Mouse (Mus musculus) heart, embryonic 15.5 days (tissue): ENCODE data around the gene Ankrd6. TPM values are rescaled to one million over a fixed set of nuclear protein-coding genes. Genes with fewer than 3 reads are reported as not detected.

Source experiments
- ATAC-seq: fragments of 200-750 bp; cut with Nextera tagmentation; replicated peaks from 2 replicates; pipeline ENCODE4 v1.8.0; 2017; ENCODE audit warnings: low read depth, moderate TSS enrichment; ENCODE audit not compliant: insufficient number of reproducible peaks, insufficient read depth, low FRiP score
- H3K27ac ChIP-seq: fragments of 300-500 bp; sonication (generic); 2 replicates; pipeline ENCODE4 v1.5.1; 2015; ENCODE audit warnings: mild to moderate bottlenecking, inconsistent platforms
- H3K27me3 ChIP-seq: fragments of 300-500 bp; sonication (generic); 2 replicates; pipeline ENCODE4 v1.6.1; 2015; ENCODE audit warnings: inconsistent platforms
- H3K36me3 ChIP-seq: fragments of 300-500 bp; sonication (generic); 2 replicates; pipeline ENCODE4 v1.6.1; 2015; ENCODE audit warnings: mild to moderate bottlenecking, inconsistent platforms
- H3K4me1 ChIP-seq: fragments of 300-500 bp; sonication (generic); replicated peaks from 2 replicates; pipeline ENCODE4 v1.6.1; 2015; ENCODE audit warnings: inconsistent platforms
- H3K4me2 ChIP-seq: fragments of 300-500 bp; sonication (generic); 2 replicates; pipeline ENCODE4 v1.6.1; 2015; ENCODE audit warnings: inconsistent platforms, mild to moderate bottlenecking, moderate library complexity
- H3K4me3 ChIP-seq: fragments of 300-500 bp; sonication (generic); 2 replicates; pipeline ENCODE4 v1.5.1; 2015; ENCODE audit warnings: mild to moderate bottlenecking, inconsistent platforms
- H3K9ac ChIP-seq: fragments of 300-500 bp; sonication (generic); 2 replicates; pipeline ENCODE4 v1.6.1; 2015; ENCODE audit warnings: mild to moderate bottlenecking, inconsistent platforms
- H3K9me3 ChIP-seq: fragments of 300-500 bp; sonication (generic); replicated peaks from 2 replicates; pipeline ENCODE4 v1.6.1; 2016; ENCODE audit warnings: inconsistent platforms
- WGBS: fragments of 180-500 bp; shearing (Covaris S2); methylation state at CpG from one replicate; pipeline ENCODE4 v1.1.7; 2015; ENCODE audit warnings: mixed read lengths; 5-methylcytosine and 5-hydroxymethylcytosine counted together
- polyA plus RNA-seq: library from polyadenylated mRNA; unstranded; fragments of >200 nt; fragmentation: Nextera tagmentation; extraction: Ambion mirVana; gene quantifications from 2 replicates; pipeline ENCODE4 v1.2.1, GENCODE M21; 2015

The Ankrd6 gene
- polyA plus RNA-seq, 1 experiment from 2014 or later, result 4.1 TPM

- 76% methylated on average over 10 of the region's 10 CpGs for WGBS
Measured at GRCm38 (mm10) chr4:32828385-32829077, 122.1 kb downstream of the Ankrd6 start.

GRCm38 (mm10) chr4:32826925-32827324 lies 123.7 kb downstream of the Ankrd6 start:
- no peak overlapping the region for H3K27ac ChIP-seq
- H3K36me3 ChIP-seq, result no peaks in the 10 kb centered on the region
- no peak overlapping the region for H3K4me3 ChIP-seq
- WGBS, result 41% methylated on average over 7 of the region's 7 CpGs
- no peak overlapping the region for H3K4me2 ChIP-seq
- H3K4me1 ChIP-seq, result peaks cover 11% of the 10 kb centered on the region
- ATAC-seq, result no peak
- H3K27me3 ChIP-seq, result no peaks in the 10 kb centered on the region
- H3K9ac ChIP-seq, result no peak overlapping the region
- no peaks in the 10 kb centered on the region for H3K9me3 ChIP-seq

More at GRCm38 (mm10) chr4:32828385-32829077, 122.1 kb downstream of the Ankrd6 start:
- no peak overlapping the region for H3K4me3 ChIP-seq
- H3K36me3 ChIP-seq, result no peaks in the 10 kb centered on the region
- no peaks in the 10 kb centered on the region for H3K9me3 ChIP-seq
- no peak overlapping the region for H3K9ac ChIP-seq
- no peak overlapping the region for H3K4me2 ChIP-seq
- ATAC-seq, result no peak
- no peaks in the 10 kb centered on the region for H3K27me3 ChIP-seq
- H3K4me1 ChIP-seq, result peaks cover 11% of the 10 kb centered on the region
- no peak overlapping the region for H3K27ac ChIP-seq

GRCm38 (mm10) chr4:32824254-32824653 lies 126.4 kb downstream of the Ankrd6 start:
- H3K4me1 ChIP-seq, result peaks cover 11% of the 10 kb centered on the region
- H3K9me3 ChIP-seq, result no peaks in the 10 kb centered on the region
- H3K4me3 ChIP-seq, result no peak overlapping the region
- ATAC-seq, result no peak
- no peaks in the 10 kb centered on the region for H3K36me3 ChIP-seq
- 65% methylated on average over 8 of the region's 8 CpGs for WGBS
- H3K4me2 ChIP-seq, result no peak overlapping the region
- H3K27ac ChIP-seq, result no peak overlapping the region
- no peaks in the 10 kb centered on the region for H3K27me3 ChIP-seq
- no peak overlapping the region for H3K9ac ChIP-seq

GRCm38 (mm10) chr4:32820676-32821075 lies 130.0 kb downstream of the Ankrd6 start:
- no peak overlapping the region for H3K4me2 ChIP-seq
- H3K27me3 ChIP-seq, result no peaks in the 10 kb centered on the region
- ATAC-seq, result no peak
- 88% methylated on average over 3 of the region's 3 CpGs for WGBS
- H3K9me3 ChIP-seq, result no peaks in the 10 kb centered on the region
- no peak overlapping the region for H3K27ac ChIP-seq
- H3K4me1 ChIP-seq, result no peaks in the 10 kb centered on the region
- no peaks in the 10 kb centered on the region for H3K36me3 ChIP-seq
- no peak overlapping the region for H3K4me3 ChIP-seq
- no peak overlapping the region for H3K9ac ChIP-seq

- no peak overlapping the region for H3K4me2 ChIP-seq
- ATAC-seq, result no peak
- 70% methylated on average over 5 of the region's 5 CpGs for WGBS
Measured at GRCm38 (mm10) chr4:32817478-32817877, 133.2 kb downstream of the Ankrd6 start.

GRCm38 (mm10) chr4:32800577-32801170 lies 150.0 kb downstream of the Ankrd6 start:
- 9% methylated on average over 9 of the region's 9 CpGs for WGBS
- peaks cover 7% of the 10 kb centered on the region for H3K4me1 ChIP-seq
- peak overlapping the region; percentile 77 for H3K4me2 ChIP-seq
- H3K27ac ChIP-seq, result peak overlapping the region; percentile 99
- no peaks in the 10 kb centered on the region; the same call in 1 of the 2 replicates for H3K36me3 ChIP-seq
- H3K9me3 ChIP-seq, result no peaks in the 10 kb centered on the region
- no peaks in the 10 kb centered on the region for H3K27me3 ChIP-seq
- H3K9ac ChIP-seq, result peak overlapping the region; percentile 91
- peak overlapping the region; percentile 88 for H3K4me3 ChIP-seq
- ATAC-seq, result no peak

More at GRCm38 (mm10) chr4:32817478-32817877, 133.2 kb downstream of the Ankrd6 start:
- H3K27ac ChIP-seq, result no peak overlapping the region
- no peak overlapping the region for H3K9ac ChIP-seq
- H3K36me3 ChIP-seq, result no peaks in the 10 kb centered on the region
- no peaks in the 10 kb centered on the region for H3K4me1 ChIP-seq
- no peaks in the 10 kb centered on the region for H3K9me3 ChIP-seq
- H3K27me3 ChIP-seq, result no peaks in the 10 kb centered on the region
- H3K4me3 ChIP-seq, result no peak overlapping the region

- peak within 1 kb of the TSS; percentile 99 for H3K27ac ChIP-seq
- ATAC-seq, result peak; percentile 86
- H3K9ac ChIP-seq, result peak within 1 kb of the TSS; percentile 91
- WGBS, result under 1% methylated on average over 53 of the region's 53 CpGs
- no peaks in the 10 kb centered on the region for H3K27me3 ChIP-seq
- H3K9me3 ChIP-seq, result no peaks in the 10 kb centered on the region
- H3K36me3 ChIP-seq, result no peaks in the 10 kb centered on the region; the same call in 1 of the 2 replicates
- H3K4me3 ChIP-seq, result peak within 1 kb of the TSS; percentile 88
- peaks cover 7% of the 10 kb centered on the region for H3K4me1 ChIP-seq
- H3K4me2 ChIP-seq, result peak within 1 kb of the TSS; percentile 77
Measured at GRCm38 (mm10) chr4:32799966-32800576, 150.6 kb downstream of the Ankrd6 start, which contains the start of gene Lyrm2. Gene Lyrm2, plus strand, starts transcription at chr4:32800253.

GRCm38 (mm10) chr4:32798976-32799375 lies 151.7 kb downstream of the Ankrd6 start:
- no peak overlapping the region for H3K27ac ChIP-seq
- H3K9me3 ChIP-seq, result no peaks in the 10 kb centered on the region
- no peaks in the 10 kb centered on the region; the same call in 1 of the 2 replicates for H3K36me3 ChIP-seq
- H3K4me3 ChIP-seq, result no peak overlapping the region
- no peak overlapping the region for H3K4me2 ChIP-seq
- no peak for ATAC-seq
- peaks cover 7% of the 10 kb centered on the region for H3K4me1 ChIP-seq
- 93% methylated on average over 4 of the region's 4 CpGs for WGBS
- no peaks in the 10 kb centered on the region for H3K27me3 ChIP-seq
- H3K9ac ChIP-seq, result no peak overlapping the region

GRCm38 (mm10) chr4:32789020-32789419 lies 161.6 kb downstream of the Ankrd6 start:
- ATAC-seq, result no peak
- Histone ChIP-seq H3K4me1 (no peaks in the 10 kb centered on the region), H3K27me3 (no peaks in the 10 kb centered on the region), H3K36me3 (no peaks in the 10 kb centered on the region), H3K4me2 (no peak overlapping the region), H3K9me3 (no peaks in the 10 kb centered on the region), H3K27ac (no peak overlapping the region), H3K9ac (no peak overlapping the region), H3K4me3 (no peak overlapping the region)
- WGBS, result 71% methylated on average over 4 of the region's 4 CpGs

- Histone ChIP-seq H3K9ac (no peak overlapping the region), H3K4me1 (no peaks in the 10 kb centered on the region), H3K27ac (no peak overlapping the region), H3K36me3 (no peaks in the 10 kb centered on the region), H3K4me3 (no peak overlapping the region), H3K27me3 (no peaks in the 10 kb centered on the region), H3K9me3 (no peaks in the 10 kb centered on the region), H3K4me2 (no peak overlapping the region)
- 96% methylated on average over 1 of the region's 1 CpGs for WGBS
- ATAC-seq, result no peak
Measured at GRCm38 (mm10) chr4:32787110-32787509, 163.5 kb downstream of the Ankrd6 start.

- Histone ChIP-seq H3K36me3 (peaks cover 13% of the 10 kb centered on the region), H3K9me3 (no peaks in the 10 kb centered on the region), H3K27me3 (no peaks in the 10 kb centered on the region), H3K27ac (no peak overlapping the region), H3K4me1 (no peaks in the 10 kb centered on the region), H3K4me3 (no peak overlapping the region), H3K9ac (no peak overlapping the region), H3K4me2 (no peak overlapping the region)
- WGBS, result 94% methylated on average over 4 of the region's 4 CpGs
- ATAC-seq, result no peak
Measured at GRCm38 (mm10) chr4:32779996-32780395, 170.6 kb downstream of the Ankrd6 start.
